Mouse (Mus musculus): Measurements from ENCODE around the gene Tnfrsf11a.

DNA sequence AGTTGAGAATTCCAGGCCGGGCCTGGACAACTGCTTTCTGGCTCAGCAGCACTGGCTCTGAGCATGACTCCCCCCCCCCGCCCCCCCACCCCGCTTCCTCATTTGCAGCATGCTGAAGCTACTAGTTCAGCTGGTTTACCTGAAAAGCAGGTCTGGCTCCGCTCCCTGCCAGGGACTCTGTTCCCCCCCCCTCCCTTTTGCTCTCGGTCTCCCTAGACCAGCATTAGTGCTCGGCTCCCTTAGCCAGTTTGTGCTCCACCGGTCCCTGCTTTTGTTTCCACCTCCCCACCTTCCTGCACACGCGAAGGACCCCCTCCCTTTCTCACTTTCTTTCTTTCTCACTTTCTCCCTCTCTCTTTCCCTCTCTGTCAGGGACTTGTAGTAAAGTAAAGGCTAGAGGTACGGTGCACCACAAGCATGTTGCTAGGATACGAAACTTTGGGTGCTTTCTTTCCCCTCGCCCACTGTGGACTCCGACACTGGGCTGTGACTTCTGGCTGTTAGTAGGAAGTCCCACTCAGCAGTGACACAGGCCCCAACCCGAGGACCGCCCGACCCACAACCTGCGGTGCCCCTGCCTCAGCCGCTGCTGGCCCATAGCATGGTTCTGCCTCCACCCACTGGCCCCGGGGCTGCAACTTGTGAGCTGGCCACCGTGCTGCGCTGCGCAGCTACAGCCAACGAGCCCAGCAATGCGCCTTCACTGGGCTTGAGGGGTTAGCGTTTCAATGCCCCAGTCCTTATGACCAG is 100.2 kb downstream of the Tnfrsf11a start:
- TF ChIP-seq POLR2A (IDR thresholded peaks at IDR 0.05; ENCODE audit: borderline replicate concordance, extremely low read depth, low read depth, low read length) (no peak), CTCF (IDR thresholded peaks at IDR 0.05; ENCODE audit: insufficient read depth, low read length) (no peak)
